Mouse (Mus musculus): ENCODE measurements around the gene Pygo2. TPM values are rescaled to one million over a fixed set of nuclear protein-coding genes. Genes with fewer than 3 reads are reported as not detected.

The Pygo2 gene
- total RNA-seq, 2 experiments from 2014 or later = 59.4 to 64.8 TPM

- DNase-seq = peak; percentile 38 to 58
Observed at GRCm38 (mm10) chr3:89456726-89457665, 27.0 kb downstream of the Pygo2 start.

GRCm38 (mm10) chr3:89458372-89458964, 28.5 kb downstream of the Pygo2 start:
- no peak for DNase-seq

- peak; percentile 84 to 86 for DNase-seq
Observed at GRCm38 (mm10) chr3:89458965-89459807, 29.2 kb downstream of the Pygo2 start.

- no peak for DNase-seq
Observed at GRCm38 (mm10) chr3:89468268-89468667, 38.3 kb downstream of the Pygo2 start.

GRCm38 (mm10) chr3:89472280-89472679, 42.3 kb downstream of the Pygo2 start:
- no peak for DNase-seq

- DNase-seq = no peak
Observed at GRCm38 (mm10) chr3:89473838-89474237, 43.8 kb downstream of the Pygo2 start.

GRCm38 (mm10) chr3:89479055-89479454, 49.0 kb downstream of the Pygo2 start:
- no peak for DNase-seq

GRCm38 (mm10) chr3:89481488-89481887, 51.5 kb downstream of the Pygo2 start:
- DNase-seq = no peak

- DNase-seq = no peak
Observed at GRCm38 (mm10) chr3:89482249-89482648, 52.2 kb downstream of the Pygo2 start.

Other genes starting within 250 kb of the Pygo2 start
- 10 to 100 TPM; 57.8 to 71.0 TPM for gene Fam189b, start 247.1 kb upstream of the Pygo2 start, total RNA-seq (2021)
- 10 to 100 TPM; 57.0 to 61.9 TPM for gene Gba, start 227.3 kb upstream of the Pygo2 start, total RNA-seq (2021)
- gene Thbs3, start 215.0 kb upstream of the Pygo2 start, total RNA-seq (2021) = 10 to 100 TPM; 37.7 to 38.1 TPM
- 10 to 100 TPM; 89.5 to 93.8 TPM for gene Mtx1, start 203.1 kb upstream of the Pygo2 start, total RNA-seq (2021)
- gene Muc1, start 201.2 kb upstream of the Pygo2 start, total RNA-seq (2021) = 1 to 10 TPM in 1 of 2 experiments, under 1 TPM in 1; 0.61 to 1.0 TPM
- 10 to 100 TPM; 71.4 to 86.2 TPM for gene Krtcap2, start 184.2 kb upstream of the Pygo2 start, total RNA-seq (2021)
- gene Trim46, start 183.9 kb upstream of the Pygo2 start, total RNA-seq (2021) = 10 to 100 TPM; 86.7 to 93.7 TPM
- 10 to 100 TPM; 50.4 to 65.2 TPM for gene Dpm3, start 170.9 kb upstream of the Pygo2 start, total RNA-seq (2021)
- gene Slc50a1, start 159.6 kb upstream of the Pygo2 start, total RNA-seq (2021) = 10 to 100 TPM; 44.0 to 47.1 TPM
- 1 to 10 TPM; 8.8 to 9.9 TPM for gene Efna1, start 149.1 kb upstream of the Pygo2 start, total RNA-seq (2021)
- 10 to 100 TPM; 67.0 to 69.9 TPM for gene Efna3, start 107.2 kb upstream of the Pygo2 start, total RNA-seq (2021)
- gene Efna4, start 92.2 kb upstream of the Pygo2 start, total RNA-seq (2021) = under 1 TPM; 0.56 to 0.62 TPM
- gene Adam15, start 80.2 kb upstream of the Pygo2 start, total RNA-seq (2021) = 100 to 1,000 TPM; 108 to 123 TPM
- gene Dcst2, start 68.2 kb upstream of the Pygo2 start, total RNA-seq (2021) = under 1 TPM in 1 of 2 experiments, not detected in 1; 0.43 TPM
- gene Dcst1, start 65.0 kb upstream of the Pygo2 start, total RNA-seq (2021) = not detected
- gene Zbtb7b, start 35.4 kb upstream of the Pygo2 start, total RNA-seq (2021) = 10 to 100 TPM; 15.1 to 16.1 TPM
- gene Lenep, start 27.4 kb upstream of the Pygo2 start, total RNA-seq (2021) = 1 to 10 TPM; 4.6 to 6.3 TPM
- 10 to 100 TPM; 35.8 to 39.2 TPM for gene Flad1, start 18.3 kb upstream of the Pygo2 start, total RNA-seq (2021)
- gene Cks1b, start 11.8 kb upstream of the Pygo2 start, total RNA-seq (2021) = 1 to 10 TPM; 3.1 TPM
- gene Shc1, start 11.8 kb upstream of the Pygo2 start, total RNA-seq (2021) = 10 to 100 TPM; 12.1 to 12.4 TPM
- gene Pbxip1, start 6.5 kb downstream of the Pygo2 start, total RNA-seq (2021) = 10 to 100 TPM; 38.3 to 43.4 TPM
- gene Pmvk, start 24.3 kb downstream of the Pygo2 start, total RNA-seq (2021) = 10 to 100 TPM; 28.3 to 28.4 TPM
- gene Kcnn3, start 90.0 kb downstream of the Pygo2 start, total RNA-seq (2021) = 10 to 100 TPM; 24.4 to 29.0 TPM